Mouse (Mus musculus) heart, embryonic 15.5 days (tissue): Measurements from ENCODE around the gene Rassf6. TPM values are rescaled to one million over a fixed set of nuclear protein-coding genes. Genes with fewer than 3 reads are reported as not detected.

Experiments used
- ATAC-seq: fragments of 200-750 bp; cut with Nextera tagmentation; replicated peaks from 2 replicates; pipeline ENCODE4 v1.8.0; 2017; ENCODE audit warnings: low read depth, moderate TSS enrichment; ENCODE audit not compliant: insufficient number of reproducible peaks, insufficient read depth, low FRiP score
- H3K27ac ChIP-seq: fragments of 300-500 bp; sonication (generic); 2 replicates; pipeline ENCODE4 v1.5.1; 2015; ENCODE audit warnings: mild to moderate bottlenecking, inconsistent platforms
- H3K27me3 ChIP-seq: fragments of 300-500 bp; sonication (generic); 2 replicates; pipeline ENCODE4 v1.6.1; 2015; ENCODE audit warnings: inconsistent platforms
- H3K36me3 ChIP-seq: fragments of 300-500 bp; sonication (generic); 2 replicates; pipeline ENCODE4 v1.6.1; 2015; ENCODE audit warnings: mild to moderate bottlenecking, inconsistent platforms
- H3K4me1 ChIP-seq: fragments of 300-500 bp; sonication (generic); replicated peaks from 2 replicates; pipeline ENCODE4 v1.6.1; 2015; ENCODE audit warnings: inconsistent platforms
- H3K4me2 ChIP-seq: fragments of 300-500 bp; sonication (generic); 2 replicates; pipeline ENCODE4 v1.6.1; 2015; ENCODE audit warnings: inconsistent platforms, mild to moderate bottlenecking, moderate library complexity
- H3K4me3 ChIP-seq: fragments of 300-500 bp; sonication (generic); 2 replicates; pipeline ENCODE4 v1.5.1; 2015; ENCODE audit warnings: mild to moderate bottlenecking, inconsistent platforms
- H3K9ac ChIP-seq: fragments of 300-500 bp; sonication (generic); 2 replicates; pipeline ENCODE4 v1.6.1; 2015; ENCODE audit warnings: mild to moderate bottlenecking, inconsistent platforms
- H3K9me3 ChIP-seq: fragments of 300-500 bp; sonication (generic); replicated peaks from 2 replicates; pipeline ENCODE4 v1.6.1; 2016; ENCODE audit warnings: inconsistent platforms
- WGBS: fragments of 180-500 bp; shearing (Covaris S2); methylation state at CpG from one replicate; pipeline ENCODE4 v1.1.7; 2015; ENCODE audit warnings: mixed read lengths; 5-methylcytosine and 5-hydroxymethylcytosine counted together
- polyA plus RNA-seq: library from polyadenylated mRNA; unstranded; fragments of >200 nt; fragmentation: Nextera tagmentation; extraction: Ambion mirVana; gene quantifications from 2 replicates; pipeline ENCODE4 v1.2.1, GENCODE M21; 2015

The Rassf6 gene
- polyA plus RNA-seq, 1 experiment from 2014 or later: 0.49 TPM

DNA sequence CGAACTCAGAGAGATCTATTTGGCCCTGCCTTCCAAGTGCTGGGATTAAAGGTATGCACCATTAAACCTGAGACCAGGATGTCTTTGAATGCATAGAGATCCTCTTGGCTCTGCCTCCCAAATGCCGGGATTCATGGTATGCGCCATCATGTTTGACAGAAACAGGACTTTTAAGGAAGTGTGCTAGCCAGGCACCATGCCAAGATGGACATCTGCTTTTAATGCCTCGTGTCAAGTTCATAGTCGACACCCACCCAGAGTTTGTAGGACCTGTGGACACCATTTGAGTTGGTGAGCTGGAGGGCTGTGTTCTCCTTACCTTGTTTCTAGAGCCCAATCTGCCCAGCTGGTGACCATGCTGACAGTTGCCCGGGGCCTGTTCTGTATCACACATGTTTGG is 48.5 kb downstream of the Rassf6 start:
- no peak for ATAC-seq
- Histone ChIP-seq H3K4me2 (no peak overlapping the region), H3K9me3 (no peaks in the 10 kb centered on the region), H3K4me1 (peaks cover 3% of the 10 kb centered on the region), H3K27me3 (no peaks in the 10 kb centered on the region), H3K27ac (no peak overlapping the region), H3K36me3 (no peaks in the 10 kb centered on the region), H3K9ac (no peak overlapping the region), H3K4me3 (no peak overlapping the region)
- WGBS: 55% methylated on average over 6 of the region's 6 CpGs

DNA sequence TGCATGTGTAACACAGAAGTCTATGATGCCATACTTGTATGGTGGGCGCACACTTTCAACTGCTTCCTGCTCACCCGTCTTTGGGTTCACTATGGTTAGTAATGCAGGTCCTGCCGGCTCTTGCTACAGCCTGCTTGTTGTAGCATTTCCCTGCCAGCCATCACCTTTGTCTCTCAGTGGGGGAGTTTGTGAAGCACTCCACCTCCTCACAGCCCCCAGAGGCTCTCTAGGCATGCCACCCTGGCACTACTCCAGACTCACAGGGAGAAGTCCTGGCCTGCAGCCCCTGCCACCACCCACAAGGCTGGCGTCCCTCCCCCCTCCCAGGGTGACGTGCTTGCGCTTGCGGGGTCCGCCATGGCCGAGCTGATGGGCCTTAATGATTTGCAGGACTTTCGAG is 49.8 kb downstream of the Rassf6 start:
- H3K36me3 ChIP-seq: no peaks in the 10 kb centered on the region
- peaks cover 3% of the 10 kb centered on the region for H3K4me1 ChIP-seq
- 81% methylated on average over 10 of the region's 10 CpGs for WGBS
- no peak overlapping the region for H3K9ac ChIP-seq
- H3K27me3 ChIP-seq: no peaks in the 10 kb centered on the region
- H3K4me2 ChIP-seq: no peak overlapping the region
- H3K9me3 ChIP-seq: no peaks in the 10 kb centered on the region
- H3K27ac ChIP-seq: no peak overlapping the region
- H3K4me3 ChIP-seq: no peak overlapping the region
- ATAC-seq: no peak

DNA sequence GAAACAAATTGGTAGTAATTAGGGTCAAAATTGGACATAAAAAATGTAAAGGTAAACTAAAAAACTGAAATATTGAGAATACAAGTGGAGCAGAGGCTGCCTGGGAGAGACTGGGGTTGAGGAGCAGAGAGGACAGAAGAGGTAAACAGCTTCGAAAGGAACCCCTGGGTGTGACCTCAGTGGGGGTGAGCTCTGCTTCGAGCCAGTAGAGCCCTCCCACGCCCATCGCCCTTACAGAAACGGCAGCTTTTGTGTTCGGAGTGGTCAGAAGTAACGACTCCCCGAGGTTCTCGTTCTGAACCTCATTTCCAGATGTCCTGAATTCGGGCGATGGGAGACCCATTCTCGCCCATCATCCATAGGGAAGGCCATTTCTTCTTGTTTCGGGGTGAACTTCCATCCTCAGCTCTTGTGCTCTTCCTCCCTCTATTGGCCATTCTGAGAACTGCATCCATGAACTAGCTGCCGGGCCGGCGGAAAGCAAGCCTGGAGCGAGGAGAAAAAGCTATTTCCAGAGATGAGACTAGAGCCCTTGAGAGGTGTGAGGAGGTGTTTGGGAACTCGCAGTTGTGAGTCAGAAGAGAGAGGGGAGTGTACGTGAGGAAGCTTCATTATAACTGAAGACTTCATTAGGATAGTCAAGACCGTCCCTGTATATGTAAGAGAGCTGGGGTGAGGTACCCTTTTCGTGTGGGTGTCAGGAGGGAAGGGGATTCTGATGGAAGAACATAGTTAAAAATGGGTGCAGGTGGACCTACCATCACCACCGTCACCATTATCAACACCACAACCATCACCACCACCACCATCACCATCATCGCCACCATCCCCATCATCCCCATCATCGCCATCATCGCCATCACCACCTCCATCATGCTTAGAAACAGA is 51.5 kb downstream of the Rassf6 start:
- H3K9ac ChIP-seq: peak overlapping the region; percentile 31; the same call in 1 of the 2 replicates
- H3K4me3 ChIP-seq: peak overlapping the region; percentile 50
- ATAC-seq: no peak
- H3K4me1 ChIP-seq: peaks cover 3% of the 10 kb centered on the region
- no peaks in the 10 kb centered on the region for H3K9me3 ChIP-seq
- peak overlapping the region; percentile 85 for H3K4me2 ChIP-seq
- no peaks in the 10 kb centered on the region for H3K36me3 ChIP-seq
- 27% methylated on average over 25 of the region's 25 CpGs for WGBS
- peaks cover 2% of the 10 kb centered on the region; the same call in 1 of the 2 replicates for H3K27me3 ChIP-seq
- H3K27ac ChIP-seq: no peak overlapping the region

DNA sequence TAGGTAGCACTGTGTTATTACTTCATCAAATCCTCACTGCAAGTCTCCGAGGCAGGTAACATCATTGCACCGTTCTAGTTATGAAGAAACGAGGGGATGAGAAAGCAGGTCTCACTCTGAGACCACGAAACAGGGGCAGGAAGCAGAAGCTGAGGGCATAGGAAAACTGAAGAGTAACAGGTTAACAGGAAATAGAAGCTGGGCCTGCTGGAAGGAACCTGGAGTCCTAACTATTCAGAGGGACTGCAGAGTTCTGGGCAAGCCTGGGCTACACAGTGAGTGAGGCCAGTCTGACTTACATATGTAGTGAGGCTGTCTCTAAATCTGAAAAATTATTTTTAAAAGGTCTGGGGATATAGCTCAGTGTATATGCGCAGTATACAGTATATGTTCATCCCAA is 52.4 kb downstream of the Rassf6 start:
- no peak overlapping the region for H3K4me3 ChIP-seq
- H3K9ac ChIP-seq: no peak overlapping the region
- H3K27ac ChIP-seq: no peak overlapping the region
- ATAC-seq: no peak
- H3K9me3 ChIP-seq: no peaks in the 10 kb centered on the region
- H3K4me2 ChIP-seq: no peak overlapping the region
- peaks cover 4% of the 10 kb centered on the region; the same call in 1 of the 2 replicates for H3K27me3 ChIP-seq
- WGBS: 89% methylated on average over 5 of the region's 5 CpGs
- peaks cover 3% of the 10 kb centered on the region for H3K4me1 ChIP-seq
- no peaks in the 10 kb centered on the region for H3K36me3 ChIP-seq

DNA sequence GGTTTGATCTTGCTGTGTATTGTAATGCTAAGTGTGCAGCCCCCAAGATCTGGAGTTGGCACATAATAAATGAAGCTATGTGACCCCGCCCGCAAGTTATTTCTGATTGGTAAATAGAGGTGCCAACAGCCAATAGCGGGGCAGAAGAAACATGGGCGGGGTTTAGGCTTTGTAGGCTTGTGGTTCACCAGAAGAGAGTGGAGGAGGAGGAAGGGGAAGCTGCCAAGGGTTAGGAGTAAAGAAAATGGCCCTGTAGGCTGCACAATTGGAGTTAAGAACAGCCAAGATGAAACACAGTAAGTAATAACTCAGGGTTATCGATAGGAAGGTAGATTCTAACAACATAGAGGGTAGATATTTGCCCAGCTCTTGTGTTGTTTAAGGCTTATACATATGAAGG is 53.9 kb downstream of the Rassf6 start:
- Histone ChIP-seq H3K4me3 (no peak overlapping the region), H3K4me1 (peaks cover 3% of the 10 kb centered on the region), H3K27me3 (peaks cover 4% of the 10 kb centered on the region; the same call in 1 of the 2 replicates), H3K4me2 (no peak overlapping the region), H3K9ac (no peak overlapping the region), H3K36me3 (no peaks in the 10 kb centered on the region), H3K9me3 (no peaks in the 10 kb centered on the region), H3K27ac (no peak overlapping the region)
- ATAC-seq: no peak
- WGBS: 72% methylated on average over 5 of the region's 5 CpGs

DNA sequence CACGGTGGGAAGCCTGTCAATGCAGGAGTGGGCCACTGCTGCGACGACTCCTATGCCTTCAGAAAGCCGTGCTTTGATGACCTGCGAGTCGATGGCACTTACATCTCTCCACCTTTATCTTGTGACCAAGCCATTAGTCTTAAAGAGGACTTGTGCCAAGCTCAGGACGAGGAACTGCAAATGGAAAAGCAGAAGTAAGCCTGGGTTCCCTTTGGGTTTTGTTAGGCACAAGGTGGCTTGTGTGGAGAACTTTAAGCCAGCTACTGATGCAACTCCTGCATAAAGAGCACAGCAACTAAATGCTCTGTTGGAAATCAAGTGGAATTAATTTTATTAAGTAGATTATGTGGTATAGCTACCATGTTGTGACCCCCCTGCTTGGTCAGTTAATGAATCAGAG is 55.7 kb downstream of the Rassf6 start:
- H3K4me2 ChIP-seq: no peak overlapping the region
- no peak overlapping the region for H3K9ac ChIP-seq
- no peak for ATAC-seq
- no peaks in the 10 kb centered on the region for H3K9me3 ChIP-seq
- peaks cover 4% of the 10 kb centered on the region; the same call in 1 of the 2 replicates for H3K27me3 ChIP-seq
- no peak overlapping the region for H3K4me3 ChIP-seq
- peaks cover 3% of the 10 kb centered on the region for H3K4me1 ChIP-seq
- no peaks in the 10 kb centered on the region for H3K36me3 ChIP-seq
- no peak overlapping the region for H3K27ac ChIP-seq
- WGBS: 60% methylated on average over 7 of the region's 7 CpGs

DNA sequence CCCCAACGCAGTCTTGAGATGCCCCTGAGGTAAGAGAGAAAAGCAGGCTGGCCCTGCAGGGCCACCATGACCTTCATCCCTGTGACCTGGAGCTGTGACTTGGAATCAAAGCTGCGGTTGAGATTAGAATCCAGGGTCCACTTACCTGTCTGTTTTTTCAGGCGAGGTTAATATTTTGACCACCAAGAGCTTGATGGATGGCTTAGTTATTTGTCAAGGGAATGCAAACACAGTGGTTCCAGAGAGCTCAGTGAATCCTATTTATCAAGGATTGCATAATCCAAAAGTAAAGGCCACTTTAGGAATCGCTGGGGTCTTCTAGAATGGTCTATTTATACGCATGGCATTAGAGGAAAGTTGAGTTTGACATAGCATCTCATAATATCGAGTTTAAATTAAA is 58.3 kb downstream of the Rassf6 start:
- no peaks in the 10 kb centered on the region for H3K9me3 ChIP-seq
- no peak for ATAC-seq
- no peaks in the 10 kb centered on the region for H3K36me3 ChIP-seq
- H3K4me3 ChIP-seq: no peak overlapping the region
- no peak overlapping the region for H3K27ac ChIP-seq
- H3K4me2 ChIP-seq: no peak overlapping the region
- H3K9ac ChIP-seq: no peak overlapping the region
- H3K27me3 ChIP-seq: peaks cover 4% of the 10 kb centered on the region; the same call in 1 of the 2 replicates
- no peaks in the 10 kb centered on the region for H3K4me1 ChIP-seq
- 78% methylated on average over 6 of the region's 6 CpGs for WGBS

DNA sequence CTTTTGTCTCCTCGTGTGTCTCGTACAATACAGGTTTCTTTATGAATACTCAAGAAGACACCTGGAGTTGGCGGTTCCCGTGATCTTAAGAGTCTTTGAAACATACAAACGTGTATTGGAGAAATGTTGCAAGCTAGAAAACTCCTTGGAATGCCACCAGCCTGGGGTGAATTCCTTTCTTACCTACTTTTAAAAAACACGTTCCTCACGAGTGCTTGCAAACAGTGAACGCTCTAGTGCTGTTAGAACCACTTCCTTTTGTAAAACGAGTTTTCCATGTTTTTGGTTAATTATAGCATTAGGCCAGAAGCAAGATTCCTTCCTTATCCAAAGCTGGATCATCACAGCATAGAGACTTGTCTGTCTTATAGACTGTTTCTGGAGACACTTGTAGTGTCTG is 60.9 kb downstream of the Rassf6 start:
- Histone ChIP-seq H3K9ac (no peak overlapping the region), H3K27ac (no peak overlapping the region), H3K4me3 (no peak overlapping the region), H3K36me3 (no peaks in the 10 kb centered on the region), H3K4me2 (no peak overlapping the region), H3K27me3 (peaks cover 4% of the 10 kb centered on the region; the same call in 1 of the 2 replicates), H3K9me3 (no peaks in the 10 kb centered on the region), H3K4me1 (no peaks in the 10 kb centered on the region)
- WGBS: 83% methylated on average over 9 of the region's 9 CpGs
- no peak for ATAC-seq

DNA sequence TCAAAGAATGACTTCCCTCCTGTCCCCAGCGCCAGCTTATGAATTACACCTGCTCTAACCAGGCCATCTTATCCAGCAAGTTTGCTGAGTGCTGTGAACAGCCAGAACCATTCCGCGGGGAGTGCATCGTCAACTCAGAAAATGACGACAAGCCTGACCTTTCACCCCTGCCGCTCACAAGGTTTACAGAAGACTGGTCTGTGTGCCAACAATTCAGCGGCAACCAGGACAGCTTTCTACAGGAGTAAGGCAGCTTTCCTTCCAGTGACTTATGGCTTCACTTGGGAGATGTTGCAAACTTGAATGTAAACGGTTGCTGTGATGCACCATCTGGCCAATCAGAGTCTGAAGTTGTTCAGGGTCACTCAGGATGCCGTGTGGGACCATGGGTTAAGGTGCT is 62.7 kb downstream of the Rassf6 start:
- H3K4me2 ChIP-seq: no peak overlapping the region
- no peaks in the 10 kb centered on the region for H3K9me3 ChIP-seq
- H3K4me1 ChIP-seq: no peaks in the 10 kb centered on the region
- no peaks in the 10 kb centered on the region for H3K36me3 ChIP-seq
- no peak for ATAC-seq
- no peak overlapping the region for H3K27ac ChIP-seq
- H3K27me3 ChIP-seq: no peaks in the 10 kb centered on the region
- H3K4me3 ChIP-seq: no peak overlapping the region
- H3K9ac ChIP-seq: no peak overlapping the region
- 72% methylated on average over 9 of the region's 9 CpGs for WGBS

DNA sequence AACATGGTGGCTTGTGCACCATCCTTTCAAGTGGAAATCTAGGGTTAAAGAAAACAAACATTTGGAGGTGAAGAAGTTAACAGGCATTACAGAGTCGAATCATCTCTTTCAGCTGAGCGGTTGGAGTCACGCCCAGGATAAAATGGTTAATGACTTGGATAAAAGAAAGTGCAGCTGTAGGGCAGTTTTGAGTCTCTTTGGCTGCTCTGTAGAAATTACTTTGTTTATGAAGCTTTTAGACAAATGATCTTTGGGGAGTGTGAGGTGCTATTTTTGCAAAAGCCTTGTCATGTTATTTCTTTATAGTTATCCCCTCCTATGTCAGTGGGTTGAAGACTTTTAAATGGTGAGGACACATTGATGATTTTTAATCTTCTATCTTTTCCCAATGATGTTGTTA is 69.2 kb downstream of the Rassf6 start:
- H3K9ac ChIP-seq: no peak overlapping the region
- peaks cover 14% of the 10 kb centered on the region for H3K4me1 ChIP-seq
- H3K36me3 ChIP-seq: no peaks in the 10 kb centered on the region
- no peak overlapping the region for H3K4me3 ChIP-seq
- H3K27me3 ChIP-seq: no peaks in the 10 kb centered on the region
- ATAC-seq: no peak
- H3K27ac ChIP-seq: no peak overlapping the region
- WGBS: 52% methylated on average over 3 of the region's 3 CpGs
- no peaks in the 10 kb centered on the region for H3K9me3 ChIP-seq
- no peak overlapping the region for H3K4me2 ChIP-seq

DNA sequence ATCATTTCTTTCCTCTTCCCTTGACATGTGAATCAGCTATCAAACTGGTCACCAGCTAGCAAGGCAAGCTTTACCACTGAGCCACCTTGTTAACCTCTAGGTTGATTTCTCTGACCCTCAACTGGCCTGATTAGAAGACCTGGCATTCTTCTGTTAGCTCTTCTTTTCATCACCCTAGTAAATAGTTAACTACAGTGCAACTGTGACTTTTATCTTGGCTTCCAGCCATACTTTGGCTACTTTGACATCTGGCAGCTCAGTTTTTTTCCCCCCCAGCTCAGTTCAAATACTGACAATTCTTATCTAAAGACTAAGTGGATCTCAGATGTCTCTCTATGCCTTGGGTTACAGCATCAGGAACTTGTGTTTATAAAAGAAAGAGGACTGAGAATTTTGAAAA is 72.1 kb downstream of the Rassf6 start:
- Histone ChIP-seq H3K4me3 (no peak overlapping the region), H3K9me3 (no peaks in the 10 kb centered on the region), H3K36me3 (no peaks in the 10 kb centered on the region), H3K9ac (no peak overlapping the region), H3K27ac (no peak overlapping the region), H3K4me1 (peaks cover 14% of the 10 kb centered on the region), H3K27me3 (no peaks in the 10 kb centered on the region), H3K4me2 (no peak overlapping the region)
- ATAC-seq: 0 out of 2 replicates have a peak, but pooled peaks have one; percentile 10

DNA sequence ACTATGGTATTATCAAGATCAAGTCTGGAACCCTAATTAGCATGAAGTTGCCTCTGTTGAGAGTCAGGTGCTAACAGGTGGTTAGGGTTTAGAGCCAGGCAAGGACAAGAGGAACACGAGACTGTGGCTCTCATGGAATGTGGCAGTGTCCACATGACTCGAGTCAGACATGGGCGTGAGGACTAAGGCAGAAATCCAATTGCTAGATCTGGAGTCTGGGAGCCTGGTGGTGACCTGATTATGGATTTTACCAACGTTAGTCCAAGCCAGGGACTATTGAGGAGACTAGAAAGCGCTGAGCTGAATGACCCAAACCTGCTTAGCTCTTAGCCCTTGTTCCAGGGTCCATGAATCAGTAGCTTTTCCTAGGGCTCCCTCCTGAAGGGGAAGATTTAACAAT is 72.7 kb downstream of the Rassf6 start:
- WGBS: 35% methylated on average over 5 of the region's 5 CpGs
- Histone ChIP-seq H3K4me1 (peaks cover 17% of the 10 kb centered on the region), H3K4me2 (no peak overlapping the region), H3K4me3 (no peak overlapping the region), H3K36me3 (no peaks in the 10 kb centered on the region), H3K27ac (no peak overlapping the region), H3K9ac (no peak overlapping the region), H3K9me3 (no peaks in the 10 kb centered on the region), H3K27me3 (no peaks in the 10 kb centered on the region)
- ATAC-seq: no peak
